Mouse (Mus musculus): ENCODE results near the gene Kdm1b. TPM values are rescaled to one million over a fixed set of nuclear protein-coding genes. Genes with fewer than 3 reads are reported as not detected.

The Kdm1b gene
- polyA plus RNA-seq (2014; fragmentation: Nextera tagmentation; extraction: Ambion mirVana): 20.4 and 21.1 TPM in 2 replicates

- peak; percentile 97 for ATAC-seq (replicated peaks; ENCODE audit: low FRiP score)
- peak within 1 kb of the TSS; percentile 77 for H3K9ac ChIP-seq (ENCODE audit: low read length)
- peak within 1 kb of the TSS; percentile 37 for H3K27ac ChIP-seq (ENCODE audit: low read depth, low read length)
- peak within 1 kb of the TSS; percentile 98 for H3K4me2 ChIP-seq (ENCODE audit: low read depth, low read length, severe bottlenecking)
- H3K27me3 ChIP-seq (ENCODE audit: control insufficient read depth, insufficient read depth, low read length): no peaks in the 10 kb centered on the region
- peak within 1 kb of the TSS; percentile 89 for H3K4me3 ChIP-seq (ENCODE audit: low read depth, low read length)
- no peaks in the 10 kb centered on the region for H3K9me3 ChIP-seq (ENCODE audit: control insufficient read depth, low read length)
- under 1% methylated on average over 48 of the region's 48 CpGs for WGBS
- H3K36me3 ChIP-seq (ENCODE audit: control insufficient read depth, insufficient read depth, low read length): no peaks in the 10 kb centered on the region
- DNase-seq (ENCODE audit: low spot score): peak; percentile 100
- H3K4me1 ChIP-seq (replicated peaks; ENCODE audit: control insufficient read depth, insufficient read depth, low read length): peaks cover 4% of the 10 kb centered on the region
Observed at GRCm38 (mm10) chr13:47043030-47043680, at the start of gene Kdm1b. Kdm1b (plus strand) TSS chr13:47043499.

DNA sequence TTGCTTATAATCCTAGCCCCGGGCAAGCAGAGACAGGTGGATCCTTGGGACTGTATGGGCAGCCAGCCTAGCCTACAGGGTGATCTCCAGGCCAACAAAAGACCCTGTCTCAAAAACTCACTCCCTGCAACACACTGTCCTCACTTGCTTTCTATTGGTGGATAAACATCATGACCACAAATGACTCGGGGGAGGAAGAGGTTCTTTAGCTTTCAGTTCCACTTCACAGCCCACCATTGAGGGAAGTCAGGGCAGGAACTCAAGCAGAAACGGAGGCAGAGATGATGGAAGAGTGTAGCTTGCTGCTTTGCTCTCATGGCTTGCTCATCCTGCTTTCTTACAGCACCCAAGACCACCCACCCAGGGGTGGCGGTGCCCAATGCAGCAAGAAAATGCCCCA is 45.9 kb upstream of the Kdm1b start:
- Histone ChIP-seq H3K9me3 (ENCODE audit: control insufficient read depth, low read length) (no peaks in the 10 kb centered on the region), H3K36me3 (ENCODE audit: control insufficient read depth, insufficient read depth, low read length) (no peaks in the 10 kb centered on the region), H3K4me3 (ENCODE audit: low read depth, low read length) (no peak overlapping the region), H3K27me3 (ENCODE audit: control insufficient read depth, insufficient read depth, low read length) (no peaks in the 10 kb centered on the region), H3K27ac (ENCODE audit: low read depth, low read length) (no peak overlapping the region), H3K9ac (ENCODE audit: low read length) (no peak overlapping the region), H3K4me1 (replicated peaks; ENCODE audit: control insufficient read depth, insufficient read depth, low read length) (no peaks in the 10 kb centered on the region), H3K4me2 (ENCODE audit: low read depth, low read length, severe bottlenecking) (no peak overlapping the region)
- DNase-seq (ENCODE audit: low spot score): no peak
- WGBS: 81% methylated on average over 4 of the region's 4 CpGs
- no peak for ATAC-seq (replicated peaks; ENCODE audit: low FRiP score)

- no peak overlapping the region for H3K4me3 ChIP-seq (ENCODE audit: low read depth, low read length)
- no peaks in the 10 kb centered on the region for H3K9me3 ChIP-seq (ENCODE audit: control insufficient read depth, low read length)
- no peaks in the 10 kb centered on the region for H3K4me1 ChIP-seq (replicated peaks; ENCODE audit: control insufficient read depth, insufficient read depth, low read length)
- H3K27ac ChIP-seq (ENCODE audit: low read depth, low read length): no peak overlapping the region
- 72% methylated on average over 5 of the region's 5 CpGs for WGBS
- no peak overlapping the region for H3K4me2 ChIP-seq (ENCODE audit: low read depth, low read length, severe bottlenecking)
- no peaks in the 10 kb centered on the region for H3K27me3 ChIP-seq (ENCODE audit: control insufficient read depth, insufficient read depth, low read length)
- H3K36me3 ChIP-seq (ENCODE audit: control insufficient read depth, insufficient read depth, low read length): no peaks in the 10 kb centered on the region
- no peak overlapping the region for H3K9ac ChIP-seq (ENCODE audit: low read length)
- ATAC-seq (replicated peaks; ENCODE audit: low FRiP score) (no peak), DNase-seq (ENCODE audit: low spot score) (no peak)
Observed at GRCm38 (mm10) chr13:46999498-46999897, 43.8 kb upstream of the Kdm1b start.

GRCm38 (mm10) chr13:47001590-47001989 is 41.7 kb upstream of the Kdm1b start:
- Histone ChIP-seq H3K9me3 (ENCODE audit: control insufficient read depth, low read length) (no peaks in the 10 kb centered on the region), H3K27ac (ENCODE audit: low read depth, low read length) (no peak overlapping the region), H3K4me2 (ENCODE audit: low read depth, low read length, severe bottlenecking) (no peak overlapping the region), H3K27me3 (ENCODE audit: control insufficient read depth, insufficient read depth, low read length) (no peaks in the 10 kb centered on the region), H3K9ac (ENCODE audit: low read length) (no peak overlapping the region), H3K4me3 (ENCODE audit: low read depth, low read length) (no peak overlapping the region), H3K36me3 (ENCODE audit: control insufficient read depth, insufficient read depth, low read length) (no peaks in the 10 kb centered on the region), H3K4me1 (replicated peaks; ENCODE audit: control insufficient read depth, insufficient read depth, low read length) (no peaks in the 10 kb centered on the region)
- no peak for DNase-seq (ENCODE audit: low spot score)
- 95% methylated on average over 4 of the region's 4 CpGs for WGBS
- ATAC-seq (replicated peaks; ENCODE audit: low FRiP score): no peak

DNA sequence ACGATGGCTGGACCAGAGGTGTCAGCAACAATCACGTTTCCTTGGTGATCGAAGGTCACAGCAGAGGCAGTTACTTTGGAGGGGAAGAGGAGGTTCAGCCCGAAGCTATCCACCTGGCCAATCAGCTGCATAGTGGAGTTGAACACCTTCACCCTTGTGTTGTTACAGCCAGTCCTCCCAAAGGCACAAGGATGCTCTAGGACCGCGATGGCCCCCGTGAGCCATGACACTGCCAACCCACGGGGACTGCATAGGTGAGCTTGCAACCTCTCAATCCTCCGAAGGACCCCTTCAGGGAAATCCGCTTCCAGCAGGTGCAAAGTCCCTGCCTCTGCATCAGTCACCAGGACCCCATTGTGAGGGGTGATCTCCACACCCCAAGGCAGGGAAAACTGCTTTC is 29.6 kb upstream of the Kdm1b start:
- Histone ChIP-seq H3K9me3 (ENCODE audit: control insufficient read depth, low read length) (peaks cover 6% of the 10 kb centered on the region; the same call in 1 of the 2 replicates), H3K36me3 (ENCODE audit: control insufficient read depth, insufficient read depth, low read length) (no peaks in the 10 kb centered on the region), H3K27me3 (ENCODE audit: control insufficient read depth, insufficient read depth, low read length) (peaks cover 7% of the 10 kb centered on the region), H3K27ac (ENCODE audit: low read depth, low read length) (no peak overlapping the region), H3K4me3 (ENCODE audit: low read depth, low read length) (peak overlapping the region; percentile 52; the same call in 1 of the 2 replicates), H3K4me1 (replicated peaks; ENCODE audit: control insufficient read depth, insufficient read depth, low read length) (peaks cover 4% of the 10 kb centered on the region; the same call in 1 of the 2 replicates), H3K4me2 (ENCODE audit: low read depth, low read length, severe bottlenecking) (peak overlapping the region; percentile 89), H3K9ac (ENCODE audit: low read length) (no peak overlapping the region; the same call in 1 of the 2 replicates)
- ATAC-seq (replicated peaks; ENCODE audit: low FRiP score) (no peak), DNase-seq (ENCODE audit: low spot score) (peak; percentile 48)
- WGBS: 53% methylated on average over 10 of the region's 10 CpGs

- DNase-seq (ENCODE audit: low spot score) (peak; percentile 84), ATAC-seq (replicated peaks; ENCODE audit: low FRiP score) (peak; percentile 87)
- H3K4me3 ChIP-seq (ENCODE audit: low read depth, low read length): peak within 1 kb of the TSS; percentile 52
- peaks cover 7% of the 10 kb centered on the region for H3K27me3 ChIP-seq (ENCODE audit: control insufficient read depth, insufficient read depth, low read length)
- H3K9me3 ChIP-seq (ENCODE audit: control insufficient read depth, low read length): peaks cover 6% of the 10 kb centered on the region; the same call in 1 of the 2 replicates
- H3K36me3 ChIP-seq (ENCODE audit: control insufficient read depth, insufficient read depth, low read length): no peaks in the 10 kb centered on the region
- peak within 1 kb of the TSS; percentile 89 for H3K4me2 ChIP-seq (ENCODE audit: low read depth, low read length, severe bottlenecking)
- H3K9ac ChIP-seq (ENCODE audit: low read length): peak within 1 kb of the TSS; percentile 62
- peaks cover 4% of the 10 kb centered on the region; the same call in 1 of the 2 replicates for H3K4me1 ChIP-seq (replicated peaks; ENCODE audit: control insufficient read depth, insufficient read depth, low read length)
- 5% methylated on average over 69 of the region's 73 CpGs for WGBS
- H3K27ac ChIP-seq (ENCODE audit: low read depth, low read length): no peak within 1 kb of the TSS
Observed at GRCm38 (mm10) chr13:47014334-47015194, 28.7 kb upstream of the Kdm1b start, which contains the start of gene Nhlrc1. Nhlrc1 (minus strand) TSS chr13:47014850.

- Histone ChIP-seq H3K9ac (ENCODE audit: low read length) (no peak overlapping the region), H3K4me3 (ENCODE audit: low read depth, low read length) (no peak overlapping the region; the same call in 1 of the 2 replicates), H3K4me2 (ENCODE audit: low read depth, low read length, severe bottlenecking) (peak overlapping the region; percentile 89), H3K4me1 (replicated peaks; ENCODE audit: control insufficient read depth, insufficient read depth, low read length) (peaks cover 4% of the 10 kb centered on the region; the same call in 1 of the 2 replicates), H3K36me3 (ENCODE audit: control insufficient read depth, insufficient read depth, low read length) (no peaks in the 10 kb centered on the region), H3K9me3 (ENCODE audit: control insufficient read depth, low read length) (peaks cover 5% of the 10 kb centered on the region; the same call in 1 of the 2 replicates), H3K27ac (ENCODE audit: low read depth, low read length) (no peak overlapping the region), H3K27me3 (ENCODE audit: control insufficient read depth, insufficient read depth, low read length) (peaks cover 7% of the 10 kb centered on the region)
- 73% methylated on average over 5 of the region's 5 CpGs for WGBS
- ATAC-seq (replicated peaks; ENCODE audit: low FRiP score) (no peak), DNase-seq (ENCODE audit: low spot score) (no peak)
Observed at GRCm38 (mm10) chr13:47015195-47015501, 28.2 kb upstream of the Kdm1b start.

GRCm38 (mm10) chr13:47017259-47017658 is 26.0 kb upstream of the Kdm1b start:
- Histone ChIP-seq H3K4me3 (ENCODE audit: low read depth, low read length) (no peak overlapping the region), H3K4me1 (replicated peaks; ENCODE audit: control insufficient read depth, insufficient read depth, low read length) (peaks cover 4% of the 10 kb centered on the region; the same call in 1 of the 2 replicates)
- DNase-seq (ENCODE audit: low spot score): peak; percentile 67

More at GRCm38 (mm10) chr13:47017259-47017658, 26.0 kb upstream of the Kdm1b start:
- Histone ChIP-seq H3K27ac (ENCODE audit: low read depth, low read length) (no peak overlapping the region), H3K9ac (ENCODE audit: low read length) (no peak overlapping the region), H3K9me3 (ENCODE audit: control insufficient read depth, low read length) (no peaks in the 10 kb centered on the region), H3K36me3 (ENCODE audit: control insufficient read depth, insufficient read depth, low read length) (no peaks in the 10 kb centered on the region), H3K27me3 (ENCODE audit: control insufficient read depth, insufficient read depth, low read length) (peaks cover 7% of the 10 kb centered on the region), H3K4me2 (ENCODE audit: low read depth, low read length, severe bottlenecking) (no peak overlapping the region)
- 57% methylated on average over 5 of the region's 5 CpGs for WGBS
- no peak for ATAC-seq (replicated peaks; ENCODE audit: low FRiP score)
